Mouse (Mus musculus) R1 (cell line): ENCODE results near the gene Dnah7b.
"Not testable (repeated sequence)": the region's sequence is repeated elsewhere in the genome, so short reads cannot be mapped to it uniquely, and the experiment has no call there.

Source experiments
- DNase-seq: peaks from one replicate; pipeline ENCODE4 v3.0.0-alpha.2; 2018; ENCODE audit warnings: low read depth, low spot score

Dnah7b gene

GRCm38 (mm10) chr1:46294451-46294850, 228.3 kb downstream of the Dnah7b start:
- not testable (repeated sequence) for DNase-seq

- DNase-seq, result not testable (repeated sequence)
These were observed 259.8 kb downstream of the Dnah7b start for GRCm38 (mm10) chr1:46325942-46326341.

GRCm38 (mm10) chr1:46345301-46345700, 279.2 kb downstream of the Dnah7b start:
- DNase-seq, result not testable (repeated sequence)

- not testable (repeated sequence) for DNase-seq
These were observed 314.5 kb downstream of the Dnah7b start for GRCm38 (mm10) chr1:46380641-46381040.

GRCm38 (mm10) chr1:46394681-46395297, 328.7 kb downstream of the Dnah7b start:
- not testable (repeated sequence) for DNase-seq

GRCm38 (mm10) chr1:46408324-46409115, 342.4 kb downstream of the Dnah7b start:
- DNase-seq, result no peak

- not testable (repeated sequence) for DNase-seq
These were observed 348.7 kb downstream of the Dnah7b start for GRCm38 (mm10) chr1:46414798-46415197.

- DNase-seq, result peak; percentile 61
These were observed 350.8 kb downstream of the Dnah7b start for GRCm38 (mm10) chr1:46416946-46417345.

- not testable (repeated sequence) for DNase-seq
These were observed 352.9 kb downstream of the Dnah7b start for GRCm38 (mm10) chr1:46418966-46419365.
